Mouse (Mus musculus) kidney, postnatal 4 days (tissue): Measurements from ENCODE around the gene B4galnt1.

Source experiments
- DNase-seq, 2 experiments: peaks; one replicate each; pipeline ENCODE4 v3.0.0; 2021; ENCODE audit warnings: mixed read lengths in 2 of 2

B4galnt1 gene

DNA sequence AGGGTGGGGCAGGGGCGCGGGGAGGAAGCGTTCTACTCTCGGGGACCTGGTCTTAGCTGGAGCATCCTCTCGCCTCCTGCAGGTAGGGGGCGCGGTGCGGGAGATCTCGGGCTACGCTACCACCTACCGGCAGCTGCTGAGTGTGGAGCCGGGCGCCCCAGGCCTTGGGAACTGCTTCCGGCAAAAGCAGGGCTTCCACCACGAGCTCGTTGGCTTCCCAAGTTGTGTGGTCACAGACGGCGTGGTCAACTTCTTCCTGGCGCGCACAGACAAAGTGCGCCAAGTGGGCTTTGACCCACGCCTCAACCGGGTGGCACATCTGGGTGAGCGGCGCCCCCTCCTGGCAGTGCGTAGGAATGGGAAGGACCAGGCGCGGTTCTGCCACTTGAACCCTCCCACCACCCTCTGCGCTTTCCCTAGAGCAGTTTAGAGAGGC, 5.8 kb downstream of the B4galnt1 start:
- peak; percentile 87 to 90 for DNase-seq

DNA sequence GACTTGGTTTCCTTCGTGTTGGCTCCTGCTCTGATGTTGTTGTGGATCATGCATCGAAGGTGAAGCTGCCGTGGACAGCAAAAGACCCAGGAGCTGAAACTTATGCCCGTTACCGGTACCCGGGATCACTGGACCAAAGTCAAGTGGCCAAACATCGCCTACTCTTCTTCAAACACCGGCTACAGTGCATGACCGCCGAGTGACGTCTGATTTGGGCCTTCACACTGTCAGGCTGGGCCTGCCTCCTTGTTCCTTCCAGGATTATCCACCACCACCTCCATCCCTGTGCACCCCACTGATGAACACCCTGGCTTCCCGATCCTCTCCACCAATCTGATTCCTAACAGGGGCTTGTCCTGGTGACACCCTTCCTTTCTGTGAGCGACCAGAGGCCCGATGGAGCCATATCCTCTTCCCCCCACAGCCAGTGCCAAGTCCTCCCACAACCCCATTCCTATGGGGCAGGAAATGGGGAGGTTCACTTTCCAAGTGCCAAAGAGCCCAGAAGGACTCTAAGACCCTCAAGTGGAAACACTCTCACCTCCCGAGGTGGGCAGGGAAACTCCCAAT, 6.7 kb downstream of the B4galnt1 start:
- DNase-seq: no peak

DNA sequence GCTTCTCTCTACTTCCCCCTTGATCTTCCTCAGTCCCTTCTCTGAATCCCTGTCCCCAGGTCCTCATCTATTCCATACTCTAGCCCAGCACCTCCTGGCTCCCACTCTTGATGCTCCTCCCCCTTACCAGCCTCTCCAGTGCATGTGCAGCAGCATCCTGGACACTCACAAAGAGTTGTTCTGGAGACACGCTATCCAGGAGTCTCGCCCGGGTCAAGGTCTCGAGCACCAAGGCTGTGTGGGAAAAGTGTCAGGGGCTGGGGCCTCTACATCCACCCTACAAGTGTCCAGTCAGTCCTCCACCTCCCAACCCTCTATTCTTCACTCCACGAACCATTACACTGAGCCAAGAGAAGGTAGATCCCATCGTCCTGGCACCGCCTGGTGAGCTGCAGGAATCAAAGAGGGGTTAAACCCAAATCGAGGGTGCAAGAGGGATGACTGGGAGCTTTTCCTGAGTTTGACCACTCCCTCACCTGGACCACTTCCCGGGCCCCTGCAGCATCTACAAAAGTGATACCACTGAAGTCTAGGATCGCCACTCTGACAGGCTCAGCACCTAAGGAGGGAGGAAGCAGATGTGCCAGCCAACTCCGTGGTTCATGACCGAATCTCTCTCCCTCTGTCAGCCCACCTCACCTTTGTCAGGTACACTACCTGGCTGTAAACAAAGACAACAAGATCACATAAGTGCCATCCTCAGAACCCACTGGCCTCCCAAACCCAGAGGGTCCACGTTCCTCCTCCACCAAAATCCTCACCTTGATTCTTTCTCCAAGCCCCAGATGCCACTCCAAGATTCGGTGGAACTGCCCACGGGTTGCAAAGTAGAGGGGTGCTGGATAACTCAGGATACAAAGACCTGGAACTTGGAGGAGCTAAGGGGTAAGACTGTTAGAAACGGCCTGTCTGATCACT, 8.4 kb downstream of the B4galnt1 start:
- no peak for DNase-seq

DNA sequence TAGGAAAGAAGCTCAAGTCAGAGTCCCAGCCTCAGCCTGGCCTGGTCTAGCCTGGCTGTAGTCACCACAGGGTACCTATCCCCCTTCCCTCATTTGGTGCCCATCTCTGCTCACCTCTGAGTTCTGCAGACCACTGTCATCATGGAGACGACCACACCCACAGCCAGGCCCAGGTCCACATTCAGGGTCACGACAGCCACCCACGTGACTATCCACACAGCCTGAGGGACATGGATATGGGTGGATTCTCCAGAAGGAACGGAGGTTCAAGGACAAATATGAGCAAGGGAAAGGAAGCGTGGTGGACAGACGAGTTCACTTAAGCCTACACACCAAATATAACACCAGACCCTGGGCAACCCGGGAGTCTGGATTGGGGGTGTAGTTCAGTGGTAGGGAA, 9.1 kb downstream of the B4galnt1 start:
- no peak for DNase-seq

DNA sequence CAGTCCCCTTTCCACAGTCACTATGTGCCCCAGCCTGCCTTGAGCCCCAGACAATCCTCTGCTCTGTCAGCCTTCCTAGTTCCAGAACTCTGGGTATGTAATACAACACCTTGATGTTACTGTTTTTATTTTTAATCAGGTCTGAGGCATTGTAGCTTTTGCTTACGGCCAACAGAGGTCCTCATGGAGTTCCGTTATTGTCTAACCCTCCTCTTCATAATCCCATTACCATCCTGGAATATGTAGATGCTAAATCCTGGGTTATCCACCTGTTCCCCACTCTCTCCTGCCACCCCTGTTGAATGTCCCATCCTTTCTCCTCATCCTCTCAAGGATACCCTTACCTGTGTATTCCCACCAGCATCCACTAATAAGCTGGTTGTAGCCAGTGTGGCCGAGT, 11.2 kb downstream of the B4galnt1 start:
- no peak for DNase-seq

DNA sequence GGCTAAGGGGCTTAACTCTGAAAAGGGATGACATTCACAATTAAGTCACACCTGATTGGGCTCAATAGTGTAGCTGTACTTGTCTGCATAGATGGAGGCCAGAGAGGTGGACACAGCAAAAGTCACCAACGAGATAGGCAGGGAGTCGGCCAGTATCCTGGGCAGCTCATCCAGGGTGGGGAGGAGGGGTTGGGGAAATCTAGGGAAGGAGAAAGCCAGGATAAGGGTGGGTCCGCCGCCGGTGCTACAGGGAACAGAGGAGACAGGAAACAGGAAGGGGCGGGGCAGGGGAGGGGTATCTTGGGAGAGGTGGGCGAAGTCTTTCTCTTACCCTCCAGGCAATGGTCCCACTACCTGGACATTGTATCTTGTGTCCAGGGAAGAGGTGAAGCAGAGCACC, 11.7 kb downstream of the B4galnt1 start:
- no peak for DNase-seq

DNA sequence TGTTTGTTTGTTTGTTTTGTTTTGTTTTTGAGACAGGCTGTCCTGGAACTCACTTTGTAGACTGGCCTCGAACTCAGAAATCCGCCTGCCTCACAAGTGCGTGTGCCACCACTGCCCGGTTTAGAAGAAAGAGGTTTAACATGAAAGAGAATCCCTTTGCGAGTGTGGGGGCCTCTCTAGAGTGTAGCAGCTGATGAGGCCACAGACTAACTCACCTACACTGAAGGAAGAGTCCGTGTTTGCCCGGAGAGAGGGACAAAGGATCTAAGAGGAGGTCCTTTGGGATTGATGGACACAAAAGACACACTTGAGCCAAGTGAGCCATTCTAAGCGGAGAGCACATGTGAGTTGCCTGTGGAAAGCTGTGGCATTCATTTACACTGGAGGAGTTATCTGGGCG, 12.2 kb downstream of the B4galnt1 start:
- DNase-seq: no peak

DNA sequence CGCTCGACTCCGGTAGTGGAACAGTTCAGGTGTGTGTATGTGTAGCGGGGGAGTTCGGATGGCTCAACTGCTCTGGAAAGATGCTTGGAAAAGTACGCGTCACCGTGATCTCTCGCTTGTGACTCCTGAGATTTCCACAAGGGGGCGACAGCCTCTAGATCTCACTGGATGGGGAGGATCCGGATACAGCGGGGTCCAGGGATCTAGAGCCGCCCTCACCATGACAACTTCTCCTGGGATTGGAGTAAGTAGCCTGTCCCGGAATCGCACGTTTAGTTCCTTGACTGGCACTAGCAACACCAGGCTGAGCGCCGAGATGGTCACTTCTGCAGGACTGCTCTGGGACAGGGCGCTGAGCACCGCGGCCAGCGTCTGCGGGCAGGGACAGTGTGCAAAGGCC, 12.7 kb downstream of the B4galnt1 start:
- DNase-seq: peak; percentile 86 to 88

DNA sequence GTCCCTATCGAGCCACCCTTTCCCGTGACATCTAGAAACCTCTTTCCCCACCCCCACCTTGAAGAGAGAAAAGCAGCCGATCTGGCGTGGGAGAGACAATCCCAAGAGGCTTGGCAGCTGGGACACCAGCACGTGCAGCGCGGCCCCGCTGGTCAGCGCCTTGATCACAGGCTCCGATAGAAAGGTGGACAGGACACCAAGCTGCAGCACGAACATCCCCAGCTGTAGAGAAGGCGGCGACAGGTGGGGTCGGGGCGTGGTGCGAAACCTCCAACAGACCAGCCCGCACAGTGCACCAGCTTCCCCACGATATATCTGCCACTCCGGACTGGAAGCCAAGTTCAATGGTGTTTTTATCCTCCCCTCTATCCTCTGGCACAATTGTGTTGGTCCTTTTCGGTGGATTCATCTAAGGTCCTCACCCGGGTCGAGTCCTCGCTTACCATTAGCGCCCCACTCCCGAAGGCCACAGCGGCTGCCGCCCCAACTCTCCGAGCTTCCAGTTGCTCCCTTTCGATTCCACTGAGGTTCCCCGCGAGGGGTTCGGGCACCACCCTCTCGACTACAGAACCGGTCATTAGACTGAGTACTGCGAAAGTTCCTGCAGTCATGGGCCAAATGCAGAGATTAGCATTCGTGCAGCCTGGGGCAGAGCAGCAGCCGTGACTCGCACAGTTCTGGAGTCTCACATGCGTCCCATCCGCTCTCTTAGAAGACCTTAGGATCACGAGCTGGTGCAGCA, 13.4 kb downstream of the B4galnt1 start:
- DNase-seq: peak in 1 of 2 experiments; percentile 42

DNA sequence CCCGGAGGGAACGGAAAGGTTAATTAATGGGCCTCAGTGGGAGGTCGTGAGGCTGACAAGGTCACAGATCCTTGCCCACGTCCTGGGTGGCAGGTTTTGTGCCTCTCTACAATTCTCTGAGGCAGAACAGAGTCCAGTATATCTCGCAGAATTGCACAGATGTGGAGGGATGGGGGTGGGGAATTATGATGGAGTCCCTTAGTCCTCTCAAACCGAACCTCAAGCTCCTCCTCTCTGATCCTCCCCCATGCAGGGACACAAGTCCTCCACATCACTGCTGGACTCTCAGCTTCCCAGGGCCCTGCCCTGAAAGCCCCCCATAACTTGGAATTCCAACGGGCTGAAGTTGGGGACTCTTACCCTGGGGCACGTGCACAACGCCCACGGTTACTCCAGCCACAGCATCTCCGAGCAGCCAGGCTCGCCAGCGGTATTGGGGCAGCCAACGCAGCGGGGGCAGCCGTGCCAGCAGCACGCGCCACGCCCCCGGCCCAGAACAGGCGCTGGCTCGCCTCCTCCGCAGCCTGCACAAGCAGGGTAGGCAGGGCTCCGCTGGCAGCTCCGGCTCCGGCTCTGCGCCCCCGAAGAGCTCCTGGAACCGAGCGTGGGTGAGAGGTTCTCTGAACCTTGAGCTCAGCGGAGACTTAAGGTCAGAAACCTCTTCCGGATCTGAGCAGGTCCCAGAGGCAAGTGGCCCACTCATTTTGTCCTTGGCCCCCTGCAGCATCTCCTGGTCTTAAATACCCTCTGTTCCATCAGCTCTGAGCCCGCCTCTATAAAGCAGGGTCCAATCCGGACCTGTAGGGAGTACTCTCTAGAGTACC, 15.1 kb downstream of the B4galnt1 start, which contains the start of gene Slc26a10:
Gene Slc26a10 (minus strand): TSS at position 775 of the 824 bp plus-strand sequence.
- DNase-seq: peak; percentile 47 to 70

DNA sequence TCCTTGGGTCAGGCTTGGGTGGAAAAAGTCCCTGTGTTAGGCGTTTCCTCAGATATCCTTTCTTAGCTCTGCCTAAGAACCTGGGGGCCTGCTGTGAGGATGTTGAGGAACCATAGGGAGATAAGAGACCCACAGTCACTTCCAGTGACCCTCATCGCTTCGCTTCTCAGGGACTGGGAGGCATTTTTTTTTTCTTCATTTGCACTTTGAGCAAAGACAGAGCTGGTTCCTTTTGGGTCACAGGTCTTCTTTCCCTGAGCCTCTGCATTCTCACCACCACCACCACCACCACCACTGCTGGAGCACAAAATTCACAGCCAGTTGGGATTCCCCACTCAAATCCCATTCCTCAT, 15.6 kb downstream of the B4galnt1 start:
- no peak for DNase-seq

DNA sequence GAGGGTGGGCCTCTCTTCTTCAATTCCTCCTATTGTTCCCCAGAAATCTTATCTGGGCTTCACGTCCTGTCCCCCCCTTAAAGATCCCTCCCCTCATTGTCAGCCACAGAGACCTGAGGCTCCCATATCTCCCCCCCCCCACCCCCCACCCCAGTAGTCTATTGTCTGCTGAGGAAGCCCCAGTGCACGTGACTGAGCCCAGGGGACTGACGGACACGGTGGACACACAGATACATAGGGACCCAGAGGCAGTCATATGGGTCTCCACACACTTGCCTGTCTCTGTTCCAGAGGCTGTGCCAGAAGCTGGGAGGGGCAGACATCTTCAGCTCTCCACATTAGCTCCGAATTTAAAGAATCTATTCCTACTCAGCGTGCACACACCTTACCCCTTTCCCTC, 16.5 kb downstream of the B4galnt1 start:
- no peak for DNase-seq

DNA sequence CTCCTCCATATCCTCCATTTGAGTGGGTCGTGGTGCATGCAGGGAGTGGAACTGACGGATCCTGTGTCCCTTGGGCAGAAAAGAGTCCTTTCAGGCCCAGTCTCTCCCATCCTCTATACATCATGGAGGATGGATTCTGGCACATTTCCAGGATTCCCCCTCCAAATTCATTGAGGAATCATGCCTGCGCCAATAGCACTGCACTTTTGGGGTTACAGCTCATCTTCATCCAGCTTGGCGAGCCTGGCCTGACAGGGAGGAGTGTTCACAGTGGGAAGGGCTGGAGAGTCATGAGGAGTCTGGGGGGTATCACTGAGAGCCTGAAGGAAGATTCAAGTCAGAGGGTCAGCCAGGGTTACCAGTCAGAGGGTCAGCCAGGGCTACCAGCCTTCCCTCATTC, 17.6 kb downstream of the B4galnt1 start:
- DNase-seq: no peak

DNA sequence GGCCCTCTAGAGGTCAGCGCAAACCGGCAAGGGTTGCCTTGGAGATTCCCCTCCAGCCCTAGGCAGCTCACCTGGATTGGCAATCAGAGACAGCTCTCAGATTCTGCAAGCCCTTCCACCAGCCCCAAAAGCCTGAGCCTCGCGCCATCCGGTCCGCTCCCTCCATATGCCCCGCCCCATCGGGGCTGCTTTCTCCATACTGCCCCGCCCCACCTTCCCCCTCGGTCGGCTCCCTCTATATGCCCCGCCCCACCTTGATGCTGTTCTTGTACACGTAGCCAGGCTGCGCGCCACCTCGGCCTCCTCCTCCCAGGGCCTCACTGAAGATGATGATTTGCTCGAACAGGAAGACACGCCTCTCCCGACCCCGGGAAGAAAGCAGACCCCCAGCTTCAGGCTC, 18.7 kb downstream of the B4galnt1 start:
- DNase-seq: no peak

DNA sequence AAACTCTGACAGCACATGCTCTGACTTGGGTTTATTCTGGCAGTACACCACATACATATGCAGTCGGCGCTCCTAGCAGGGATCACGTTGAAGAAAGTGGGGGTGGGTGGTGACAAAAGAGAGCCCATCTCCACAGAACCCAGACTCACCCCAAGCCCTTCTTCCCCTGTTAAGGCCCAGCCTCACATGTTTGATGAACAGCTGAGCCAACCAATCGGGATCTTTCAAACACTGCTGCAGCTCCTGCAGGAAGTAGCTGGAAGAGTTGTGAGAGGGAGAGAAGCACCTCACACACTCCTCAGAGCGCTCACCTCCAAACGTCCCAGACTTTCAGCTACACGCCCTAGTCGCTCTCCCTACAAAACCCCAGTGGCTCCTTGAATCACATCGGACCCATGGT, 20.1 kb downstream of the B4galnt1 start:
- DNase-seq: peak in 1 of 2 experiments; percentile 44

DNA sequence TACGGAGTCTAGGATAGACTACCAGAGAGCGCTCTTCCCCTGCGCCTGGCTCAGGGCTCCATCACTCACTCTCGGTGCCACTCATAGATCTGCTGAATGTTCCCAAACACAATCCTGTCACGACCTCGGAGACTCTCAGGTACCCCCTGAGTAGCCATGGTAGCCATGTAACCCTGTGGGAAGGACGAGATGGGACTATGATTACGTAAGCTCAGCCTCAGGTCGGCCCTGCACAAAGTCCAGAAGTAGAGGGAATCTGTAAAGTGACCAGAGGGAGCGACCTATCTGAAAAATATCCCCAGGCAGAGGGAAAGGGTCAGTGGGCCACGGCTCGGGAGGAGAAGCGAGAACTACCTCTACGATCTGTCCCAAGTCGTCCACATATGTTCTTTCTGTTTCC, 20.5 kb downstream of the B4galnt1 start:
- DNase-seq: no peak

DNA sequence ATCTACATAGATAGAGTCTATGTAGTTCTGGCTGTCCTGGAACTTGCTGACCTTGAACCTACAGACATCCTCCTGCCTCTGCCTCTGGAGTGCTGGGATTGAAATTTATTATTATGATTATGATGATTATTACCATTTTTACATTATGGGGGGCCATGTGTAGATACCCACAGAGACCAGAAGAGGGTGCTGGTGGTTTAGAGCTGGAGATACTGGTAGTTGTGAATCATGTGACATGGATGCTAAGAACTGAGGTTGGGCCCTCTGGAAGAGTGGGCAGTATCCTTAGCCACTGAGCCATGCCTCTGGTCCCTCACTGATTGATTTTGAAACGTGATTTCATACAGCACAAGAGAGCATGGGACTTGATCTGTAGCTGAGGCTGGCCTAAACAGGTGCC, 21.4 kb downstream of the B4galnt1 start:
- no peak for DNase-seq

DNA sequence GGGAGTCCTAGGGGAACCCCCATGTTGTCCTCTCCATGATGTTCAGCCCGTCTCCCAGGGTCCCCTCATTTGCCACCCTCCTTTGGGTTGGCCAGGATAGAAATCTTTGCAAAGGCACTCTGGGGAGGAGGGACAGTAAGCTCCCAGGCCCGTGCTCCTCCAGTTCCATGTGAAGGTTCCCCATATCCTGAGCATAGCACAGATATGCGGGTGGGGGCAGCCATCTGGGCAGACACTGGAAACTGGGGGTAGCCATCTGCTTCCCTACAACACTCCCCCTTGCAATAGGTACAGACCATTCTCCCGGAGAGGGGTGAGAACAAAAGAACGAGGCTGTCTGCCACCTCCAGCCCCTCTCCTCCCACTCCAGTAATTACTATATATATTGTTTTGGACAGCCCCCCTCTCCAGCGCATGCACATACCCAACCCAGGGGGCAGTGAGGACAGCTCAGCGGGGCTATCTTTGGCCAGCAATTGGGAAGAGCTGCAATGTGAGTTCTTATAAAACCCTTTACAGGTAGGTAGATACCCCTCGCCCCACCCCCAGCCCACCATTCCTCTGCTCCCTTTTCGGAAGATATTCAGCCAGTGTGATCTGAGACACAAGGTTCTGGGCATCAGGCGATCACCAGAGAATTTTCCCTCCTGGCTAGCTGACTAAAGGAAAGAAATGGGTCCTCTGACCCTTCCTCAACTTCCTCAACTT, 22.5 kb downstream of the B4galnt1 start:
- DNase-seq: no peak

DNA sequence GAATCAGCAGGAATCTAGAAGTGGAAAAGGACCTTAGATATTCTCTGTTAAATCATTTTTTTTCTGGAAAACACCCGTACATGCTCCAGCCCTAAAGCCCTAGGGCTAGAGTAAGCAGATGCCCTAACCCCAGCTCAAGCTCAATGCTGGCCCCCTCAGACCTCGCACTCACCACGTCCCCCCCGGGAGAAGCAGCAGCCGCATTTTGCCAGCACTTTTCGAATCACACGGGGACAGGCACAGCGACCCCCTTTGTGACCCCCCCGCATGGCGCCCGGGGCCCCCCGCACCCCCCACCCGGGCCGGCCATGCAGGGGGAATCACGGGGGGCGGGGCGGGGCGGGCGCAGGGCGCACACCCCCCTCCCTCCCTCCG, 23.0 kb downstream of the B4galnt1 start:
- DNase-seq: no peak

DNA sequence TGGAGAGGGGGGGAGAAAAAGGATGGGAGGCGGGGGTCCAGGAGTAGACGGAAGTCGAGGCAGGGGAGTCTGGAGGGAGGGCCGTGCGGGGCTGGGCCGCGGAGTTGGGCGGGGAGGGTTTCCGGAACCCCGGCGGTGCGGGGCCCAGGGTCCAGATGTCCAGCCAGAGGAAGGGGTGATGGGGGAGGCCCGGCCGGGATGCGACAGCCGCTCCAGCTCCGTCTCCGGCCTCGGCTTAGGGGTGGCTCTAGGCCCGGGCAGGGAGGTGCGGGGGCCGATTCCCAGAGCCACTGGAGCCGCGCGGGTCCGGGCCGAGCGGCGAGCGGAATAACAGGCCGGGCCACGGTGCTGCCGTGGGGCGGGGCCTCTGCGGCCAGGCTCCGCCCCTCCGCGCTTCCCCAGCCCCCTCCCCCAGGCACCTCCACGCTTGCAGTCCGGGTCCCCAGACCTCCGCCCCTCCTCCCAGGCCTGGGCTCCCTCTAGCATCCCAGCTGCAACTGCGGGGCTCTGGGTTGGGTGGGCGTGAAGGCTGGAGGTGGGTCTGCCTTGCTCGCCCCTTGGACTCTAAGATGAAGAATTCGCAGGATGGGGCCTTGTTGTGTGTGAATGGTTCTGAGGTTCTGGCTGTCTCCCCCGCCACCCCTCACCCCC, 23.6 kb downstream of the B4galnt1 start:
- DNase-seq: peak; percentile 77 to 86

DNA sequence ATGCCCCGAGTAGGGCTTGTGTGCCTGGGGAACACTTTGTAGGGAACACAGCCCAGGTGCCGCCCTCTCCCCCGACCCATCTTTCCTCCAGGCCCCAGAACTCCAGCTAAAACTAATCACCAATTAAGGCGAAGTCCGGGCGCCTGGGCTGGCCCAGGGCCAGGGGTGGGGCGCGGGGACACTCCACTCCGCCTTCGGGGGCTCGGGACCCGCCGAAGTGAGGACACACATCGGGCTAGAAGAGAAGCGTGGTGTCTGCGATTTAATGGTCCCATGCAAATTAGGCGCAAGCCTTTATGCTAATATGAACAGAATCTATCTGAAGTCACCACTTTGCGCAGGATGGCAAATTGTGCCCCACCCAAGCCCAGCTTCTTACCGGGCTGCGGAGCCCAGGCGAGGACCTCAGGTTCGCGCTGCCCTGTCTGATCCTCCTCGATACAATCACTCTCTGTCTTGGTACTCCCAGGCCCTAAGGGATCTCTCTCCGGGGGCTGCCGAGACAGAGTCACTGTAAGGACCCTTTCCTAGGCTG, 24.2 kb downstream of the B4galnt1 start:
- peak; percentile 63 to 74 for DNase-seq
